Mouse (Mus musculus): Measurements from ENCODE around the gene Chst11.
A peak's percentile ranks its signal among the peaks of the same experiment; 100 is the strongest.

Gene Chst11

GRCm38 (mm10) chr10:83139276-83139675 is 154.0 kb downstream of the Chst11 start:
- no peak for DNase-seq (ENCODE audit: extremely low spot score, low spot score)

- DNase-seq (ENCODE audit: extremely low spot score, low spot score): no peak
These were observed 155.1 kb downstream of the Chst11 start for GRCm38 (mm10) chr10:83140258-83140936.

GRCm38 (mm10) chr10:83141434-83141833 is 156.1 kb downstream of the Chst11 start:
- no peak for DNase-seq (ENCODE audit: extremely low spot score, low spot score)

GRCm38 (mm10) chr10:83143049-83143448 is 157.8 kb downstream of the Chst11 start:
- DNase-seq (ENCODE audit: extremely low spot score, low spot score): no peak

GRCm38 (mm10) chr10:83145836-83146235 is 160.5 kb downstream of the Chst11 start:
- peak; percentile 46 for DNase-seq (ENCODE audit: extremely low spot score, low spot score)

- DNase-seq (ENCODE audit: extremely low spot score, low spot score): no peak
These were observed 164.3 kb downstream of the Chst11 start for GRCm38 (mm10) chr10:83149342-83150178.

GRCm38 (mm10) chr10:83150587-83150986 is 165.3 kb downstream of the Chst11 start:
- DNase-seq (ENCODE audit: extremely low spot score, low spot score): no peak

GRCm38 (mm10) chr10:83151362-83151761 is 166.1 kb downstream of the Chst11 start:
- no peak for DNase-seq (ENCODE audit: extremely low spot score, low spot score)

- no peak for DNase-seq (ENCODE audit: extremely low spot score, low spot score)
These were observed 166.8 kb downstream of the Chst11 start for GRCm38 (mm10) chr10:83151896-83152685.

- DNase-seq (ENCODE audit: extremely low spot score, low spot score): no peak
These were observed 167.4 kb downstream of the Chst11 start for GRCm38 (mm10) chr10:83152723-83153122.

GRCm38 (mm10) chr10:83153374-83153773 is 168.1 kb downstream of the Chst11 start:
- DNase-seq (ENCODE audit: extremely low spot score, low spot score): no peak

GRCm38 (mm10) chr10:83153887-83154286 is 168.6 kb downstream of the Chst11 start:
- DNase-seq (ENCODE audit: extremely low spot score, low spot score): no peak

GRCm38 (mm10) chr10:83157289-83157688 is 172.0 kb downstream of the Chst11 start:
- no peak for DNase-seq (ENCODE audit: extremely low spot score, low spot score)

- DNase-seq (ENCODE audit: extremely low spot score, low spot score): no peak
These were observed 173.0 kb downstream of the Chst11 start for GRCm38 (mm10) chr10:83158322-83158721.

- DNase-seq (ENCODE audit: extremely low spot score, low spot score): no peak
These were observed 173.9 kb downstream of the Chst11 start for GRCm38 (mm10) chr10:83159229-83159628.

- no peak for DNase-seq (ENCODE audit: extremely low spot score, low spot score)
These were observed 176.5 kb downstream of the Chst11 start for GRCm38 (mm10) chr10:83161656-83162365.

- DNase-seq (ENCODE audit: extremely low spot score, low spot score): no peak
These were observed 178.6 kb downstream of the Chst11 start for GRCm38 (mm10) chr10:83163946-83164345.

- DNase-seq (ENCODE audit: extremely low spot score, low spot score): no peak
These were observed 179.7 kb downstream of the Chst11 start for GRCm38 (mm10) chr10:83164901-83165435.

GRCm38 (mm10) chr10:83165521-83166243 is 180.4 kb downstream of the Chst11 start:
- DNase-seq (ENCODE audit: extremely low spot score, low spot score): no peak

GRCm38 (mm10) chr10:83166272-83166671 is 181.0 kb downstream of the Chst11 start:
- no peak for DNase-seq (ENCODE audit: extremely low spot score, low spot score)
